Mouse (Mus musculus) neural tube, embryonic 14.5 days (tissue): ENCODE data around the gene Gm10643. TPM values are rescaled to one million over a fixed set of nuclear protein-coding genes. Genes with fewer than 3 reads are reported as not detected.

ENCODE experiments used
- ATAC-seq: fragments of 200-750 bp; cut with Nextera tagmentation; 2 replicates; pipeline ENCODE4 v1.8.0; 2017; ENCODE audit warnings: low read depth, mild to moderate bottlenecking, moderate TSS enrichment, moderate library complexity
- H3K27ac ChIP-seq: fragments of 300-500 bp; sonication (generic); 2 replicates; pipeline ENCODE4 v1.5.1; 2014; ENCODE audit warnings: low read depth, mild to moderate bottlenecking, control low read depth, low read length, moderate library complexity, mixed read lengths
- H3K27me3 ChIP-seq: fragments of 300-500 bp; sonication (generic); 2 replicates; pipeline ENCODE4 v1.6.1; 2014; ENCODE audit warnings: low read length; ENCODE audit not compliant: control insufficient read depth, insufficient read depth
- H3K36me3 ChIP-seq: fragments of 300-500 bp; sonication (generic); 2 replicates; pipeline ENCODE4 v1.6.1; 2014; ENCODE audit warnings: low read length, mixed read lengths; ENCODE audit not compliant: control insufficient read depth, insufficient read depth
- H3K4me1 ChIP-seq: fragments of 300-500 bp; sonication (generic); 2 replicates; pipeline ENCODE4 v1.6.1; 2014; ENCODE audit warnings: low read length; ENCODE audit not compliant: control insufficient read depth, insufficient read depth
- H3K4me2 ChIP-seq: fragments of 300-500 bp; sonication (generic); 2 replicates; pipeline ENCODE4 v1.6.1; 2014; ENCODE audit warnings: mild to moderate bottlenecking, low read depth, low read length, control low read depth
- H3K4me3 ChIP-seq: fragments of 300-500 bp; sonication (generic); 2 replicates; pipeline ENCODE4 v1.5.1; 2014; ENCODE audit warnings: low read depth, low read length, control low read depth, mixed read lengths
- H3K9ac ChIP-seq: fragments of 300-500 bp; sonication (generic); replicated peaks from 2 replicates; pipeline ENCODE4 v1.6.1; 2014; ENCODE audit warnings: low read depth, mild to moderate bottlenecking, control low read depth, low read length, mixed read lengths
- H3K9me3 ChIP-seq: fragments of 300-500 bp; sonication (generic); 2 replicates; pipeline ENCODE4 v1.6.1; 2016; ENCODE audit warnings: low read length; ENCODE audit not compliant: control insufficient read depth
- WGBS: fragments of 180-500 bp; shearing (Covaris S2); extraction: QIAGEN DNeasy Blood & Tissue Kit; methylation state at CpG from one replicate; pipeline ENCODE4 v1.1.7; 2014; 5-methylcytosine and 5-hydroxymethylcytosine counted together
- microRNA counts: library from miRNA; unstranded; fragments of <30 nt; microRNA quantifications from one replicate; lab custom pipeline; 2016
- microRNA-seq: library from miRNA; unstranded; fragments of <30 nt; microRNA quantifications from one replicate; pipeline ENCODE4, GENCODE M21; 2016
- polyA plus RNA-seq: library from polyadenylated mRNA; unstranded; fragments of >200 nt; fragmentation: Nextera tagmentation; extraction: Ambion mirVana; gene quantifications from 2 replicates; pipeline ENCODE4 v1.2.1, GENCODE M21; 2014

Gm10643 gene
- polyA plus RNA-seq, 1 experiment from 2014 or later, result 1.8 TPM

DNA sequence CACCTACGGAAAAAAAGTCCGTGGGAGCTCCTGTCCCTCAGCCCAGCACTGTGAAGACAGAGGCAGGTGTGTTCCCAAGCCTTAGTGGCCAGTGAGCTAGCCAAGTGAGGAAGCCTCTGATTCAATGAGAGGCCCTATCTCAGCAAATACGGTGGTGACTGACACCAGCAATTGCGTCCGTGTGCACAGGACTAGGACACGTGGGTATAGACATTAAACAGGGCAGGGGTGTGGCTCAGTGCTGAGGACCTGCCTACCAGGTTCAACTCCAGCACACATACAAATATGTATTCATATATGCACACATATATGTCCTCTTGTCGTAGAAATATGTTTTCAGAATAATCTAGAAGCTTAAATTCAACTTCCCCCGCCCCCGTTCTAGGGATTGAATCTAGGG lies 45.2 kb downstream of the Gm10643 start:
- H3K27me3 ChIP-seq, result no peaks in the 10 kb centered on the region
- WGBS, result 88% methylated on average over 9 of the region's 9 CpGs
- H3K36me3 ChIP-seq, result no peaks in the 10 kb centered on the region
- ATAC-seq, result no peak
- H3K4me2 ChIP-seq, result no peak overlapping the region
- no peaks in the 10 kb centered on the region for H3K9me3 ChIP-seq
- no peaks in the 10 kb centered on the region for H3K4me1 ChIP-seq
- no peak overlapping the region for H3K9ac ChIP-seq
- no peak overlapping the region for H3K27ac ChIP-seq
- no peak overlapping the region for H3K4me3 ChIP-seq

DNA sequence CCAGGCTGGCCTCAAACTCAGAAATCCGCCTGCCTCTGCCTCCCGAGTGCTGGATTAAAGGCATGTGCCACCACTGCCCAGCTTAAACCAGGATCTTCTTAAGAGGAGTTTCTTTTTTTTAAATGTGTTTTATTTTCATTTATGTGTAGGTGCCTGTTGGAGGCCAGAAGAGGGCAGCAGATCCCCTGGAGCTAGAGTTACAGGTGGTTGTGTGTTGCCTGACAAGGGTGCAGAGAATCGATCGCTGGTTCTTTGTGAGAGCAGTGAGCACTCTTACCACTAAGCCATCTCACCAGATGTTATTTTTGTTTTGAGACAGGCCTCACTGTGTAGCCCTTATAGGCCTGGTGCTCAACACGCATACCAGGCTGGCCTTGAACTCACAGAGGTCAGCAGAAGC lies 49.1 kb downstream of the Gm10643 start:
- no peaks in the 10 kb centered on the region for H3K9me3 ChIP-seq
- H3K9ac ChIP-seq, result no peak overlapping the region
- WGBS, result 96% methylated on average over 5 of the region's 5 CpGs
- H3K27me3 ChIP-seq, result peaks cover 27% of the 10 kb centered on the region
- no peak overlapping the region for H3K4me3 ChIP-seq
- no peak overlapping the region for H3K4me2 ChIP-seq
- no peak overlapping the region for H3K27ac ChIP-seq
- no peak for ATAC-seq
- H3K4me1 ChIP-seq, result peaks cover 15% of the 10 kb centered on the region; the same call in 1 of the 2 replicates
- no peaks in the 10 kb centered on the region for H3K36me3 ChIP-seq

MicroRNAs within 50 kb of the gene (microRNA counts, 519-probe panel; counts per million panel counts)
- 3,772 counts per million, percentile 35 among the panel's probes with 10 or more counts for microRNA mmu-miR-709 (lab: Ali Mortazavi, UCI)

Small RNA genes lying within 50 kb of the gene (microRNA-seq; reads per million reads assigned to microRNA genes)
- gene Mir709, result not detected

Other genes with a start within 250 kb of the Gm10643 start
- 60.8 and 75.0 TPM in 2 replicates for gene Adgrl1, start 165.0 kb downstream of the Gm10643 start, polyA plus RNA-seq
- gene Gm10644, start 109.9 kb downstream of the Gm10643 start, polyA plus RNA-seq, result 0.82 and 1.1 TPM in 2 replicates
- gene Asf1b, start 109.6 kb downstream of the Gm10643 start, polyA plus RNA-seq, result 5.1 and 7.6 TPM in 2 replicates
- 175 and 181 TPM in 2 replicates for gene Prkaca, start 92.1 kb downstream of the Gm10643 start, polyA plus RNA-seq
- 13.6 and 14.8 TPM in 2 replicates for gene Samd1, start 67.5 kb downstream of the Gm10643 start, polyA plus RNA-seq
- 0.86 and 0.95 TPM in 2 replicates for gene 1700067K01Rik, start 63.6 kb downstream of the Gm10643 start, polyA plus RNA-seq
- 1.9 TPM in 1 of 2 replicates, not detected in the other for gene 2210011C24Rik, start 53.0 kb downstream of the Gm10643 start, polyA plus RNA-seq
- gene Palm3, start 43.7 kb downstream of the Gm10643 start, polyA plus RNA-seq, result 5.1 and 5.2 TPM in 2 replicates
- 0.43 and 0.45 TPM in 2 replicates for gene Il27ra, start 22.5 kb downstream of the Gm10643 start, polyA plus RNA-seq
- 0.82 and 0.91 TPM in 2 replicates for gene Rln3, start 20.1 kb downstream of the Gm10643 start, polyA plus RNA-seq
- gene Rfx1, start 1.7 kb upstream of the Gm10643 start, polyA plus RNA-seq, result 10.1 and 12.8 TPM in 2 replicates
- 16.5 and 19.0 TPM in 2 replicates for gene Dcaf15, start 39.6 kb upstream of the Gm10643 start, polyA plus RNA-seq
- 0.43 and 0.50 TPM in 2 replicates for gene Podnl1, start 60.9 kb upstream of the Gm10643 start, polyA plus RNA-seq
- 26.8 and 30.7 TPM in 2 replicates for gene Cc2d1a, start 82.8 kb upstream of the Gm10643 start, polyA plus RNA-seq
- gene 4930432K21Rik, start 82.9 kb upstream of the Gm10643 start, polyA plus RNA-seq, result 1.3 and 1.6 TPM in 2 replicates
- 12.4 and 12.5 TPM in 2 replicates for gene Nanos3, start 120.1 kb upstream of the Gm10643 start, polyA plus RNA-seq
- gene Zswim4, start 171.9 kb upstream of the Gm10643 start, polyA plus RNA-seq, result 12.9 and 20.5 TPM in 2 replicates
- gene D8Ertd738e, start 184.6 kb upstream of the Gm10643 start, polyA plus RNA-seq, result 265 and 294 TPM in 2 replicates
- gene Mri1, start 192.2 kb upstream of the Gm10643 start, polyA plus RNA-seq, result 51.3 and 51.7 TPM in 2 replicates
- 22.5 and 28.8 TPM in 2 replicates for gene Ccdc130, start 205.2 kb upstream of the Gm10643 start, polyA plus RNA-seq